Mouse (Mus musculus): ENCODE data around the gene Kdelr3.

Gene Kdelr3

GRCm38 (mm10) chr15:79575543-79576222 lies 59.5 kb downstream of the Kdelr3 start:
- no peak for DNase-seq (ENCODE audit: low spot score)

GRCm38 (mm10) chr15:79576947-79577346 lies 60.7 kb downstream of the Kdelr3 start:
- no peak for DNase-seq (ENCODE audit: low spot score)
